18 mouse cellular contexts compared by ENCODE assay signal in genomic region chr9:39909939-39910338, GRCm38 (mm10). TPM values are rescaled to one million over a fixed set of nuclear protein-coding genes. Genes with fewer than 3 reads are reported as not detected.
"Had no signal": no experiment of that assay in that cellular context is flagged by ENCODE, and none has a peak within 500 bp of the region (broad histone marks: within the 10 kb centered on the region; RNA-seq: fewer than 3 reads in every experiment).

No protein-coding gene starts in this region.

- H3K4me1 ChIP-seq: limb, embryonic 12.5 days; midbrain, embryonic 10.5 days; neural tube, embryonic 13.5 days had no signal

- H3K4me3 ChIP-seq: limb, embryonic 12.5 days; midbrain, embryonic 10.5 days; neural tube, embryonic 13.5 days had no signal

- H3K27me3 ChIP-seq: limb, embryonic 12.5 days; neural tube, embryonic 13.5 days had no signal

- H3K9ac ChIP-seq: limb, embryonic 12.5 days; liver, embryonic 14.5 days; neural tube, embryonic 13.5 days had no signal

- H3K27ac ChIP-seq: limb, embryonic 12.5 days; liver, embryonic 14.5 days; midbrain, embryonic 10.5 days; neural tube, embryonic 13.5 days had no signal

- ATAC-seq: intestine, postnatal 0 days; lung, postnatal 0 days had no signal

- H3K9me3 ChIP-seq: limb, embryonic 12.5 days; midbrain, embryonic 10.5 days; neural tube, embryonic 13.5 days had no signal

- H3K36me3 ChIP-seq: limb, embryonic 12.5 days; midbrain, embryonic 10.5 days; neural tube, embryonic 13.5 days had no signal

- DNase-seq: kidney, adult 8-10 months; kidney, postnatal 25 days; liver; lung, adult 2 months; midbrain, embryonic 14.5 days; right cerebral cortex, postnatal 14 days; thymus, postnatal 4 days had no signal

RNA-seq across cellular contexts. Expression of gene Olfr229, which starts 2.8 kb away (rescaled TPM):
- total RNA-seq: layer of hippocampus, postnatal 25 days; left cerebral cortex, adult 8-10 months; left cerebral cortex, postnatal 36 days had no signal
- polyA plus RNA-seq: intestine, postnatal 0 days; kidney, embryonic 16.5 days; limb, embryonic 12.5 days; liver, embryonic 14.5 days; lung, adult 2 months; lung, postnatal 0 days; midbrain, embryonic 10.5 days; midbrain, embryonic 14.5 days; neural tube, embryonic 13.5 days; stomach, embryonic 16.5 days had no signal

RNA-seq across cellular contexts. Expression of gene Olfr974, which starts 27.4 kb away (rescaled TPM):
- total RNA-seq: layer of hippocampus, postnatal 25 days; left cerebral cortex, adult 8-10 months; left cerebral cortex, postnatal 36 days had no signal
- polyA plus RNA-seq: intestine, postnatal 0 days; kidney, embryonic 16.5 days; limb, embryonic 12.5 days; liver, embryonic 14.5 days; lung, adult 2 months; lung, postnatal 0 days; midbrain, embryonic 10.5 days; midbrain, embryonic 14.5 days; neural tube, embryonic 13.5 days; stomach, embryonic 16.5 days had no signal

RNA-seq across cellular contexts. Expression of gene Olfr975, which starts 41.9 kb away (rescaled TPM):
- total RNA-seq: layer of hippocampus, postnatal 25 days; left cerebral cortex, adult 8-10 months; left cerebral cortex, postnatal 36 days had no signal
- polyA plus RNA-seq: intestine, postnatal 0 days; kidney, embryonic 16.5 days; limb, embryonic 12.5 days; liver, embryonic 14.5 days; lung, postnatal 0 days; midbrain, embryonic 10.5 days; midbrain, embryonic 14.5 days; neural tube, embryonic 13.5 days; stomach, embryonic 16.5 days had no signal

RNA-seq across cellular contexts. Expression of gene Olfr972, which starts 43.7 kb away (rescaled TPM):
- total RNA-seq: layer of hippocampus, postnatal 25 days; left cerebral cortex, adult 8-10 months; left cerebral cortex, postnatal 36 days had no signal
- polyA plus RNA-seq: intestine, postnatal 0 days; kidney, embryonic 16.5 days; limb, embryonic 12.5 days; liver, embryonic 14.5 days; lung, adult 2 months; lung, postnatal 0 days; midbrain, embryonic 10.5 days; midbrain, embryonic 14.5 days; neural tube, embryonic 13.5 days; stomach, embryonic 16.5 days had no signal

RNA-seq across cellular contexts. Expression of gene Olfr976, which starts 51.0 kb away (rescaled TPM):
- total RNA-seq: layer of hippocampus, postnatal 25 days; left cerebral cortex, adult 8-10 months; left cerebral cortex, postnatal 36 days had no signal
- polyA plus RNA-seq: intestine, postnatal 0 days; kidney, embryonic 16.5 days; limb, embryonic 12.5 days; liver, embryonic 14.5 days; lung, adult 2 months; lung, postnatal 0 days; midbrain, embryonic 10.5 days; midbrain, embryonic 14.5 days; neural tube, embryonic 13.5 days; stomach, embryonic 16.5 days had no signal
